Mouse (Mus musculus) heart, adult 9 months (tissue): ENCODE results near the gene Ank.

Experiments used
- DNase-seq, 2 experiments: peaks; one replicate each; pipeline ENCODE4 v3.0.0; 2022; ENCODE audit warnings: low spot score in 2 of 2

The Ank gene

GRCm38 (mm10) chr15:27597516-27597915 lies 131.0 kb downstream of the Ank start:
- no peak for DNase-seq

GRCm38 (mm10) chr15:27598786-27599385 lies 132.4 kb downstream of the Ank start:
- no peak for DNase-seq

GRCm38 (mm10) chr15:27600524-27600923 lies 134.0 kb downstream of the Ank start:
- no peak for DNase-seq

GRCm38 (mm10) chr15:27604558-27604957 lies 138.1 kb downstream of the Ank start:
- no peak for DNase-seq

GRCm38 (mm10) chr15:27605252-27605651 lies 138.8 kb downstream of the Ank start:
- no peak for DNase-seq

GRCm38 (mm10) chr15:27609554-27609953 lies 143.1 kb downstream of the Ank start:
- no peak for DNase-seq

- peak in 1 of 2 experiments; percentile 65 for DNase-seq
Observed at GRCm38 (mm10) chr15:27612533-27613221, 146.2 kb downstream of the Ank start.

GRCm38 (mm10) chr15:27613255-27613654 lies 146.8 kb downstream of the Ank start:
- DNase-seq: no peak

- peak; percentile 82 for DNase-seq
Observed at GRCm38 (mm10) chr15:27616159-27616558, 149.7 kb downstream of the Ank start.

GRCm38 (mm10) chr15:27617227-27617626 lies 150.8 kb downstream of the Ank start:
- no peak for DNase-seq

- peak in 1 of 2 experiments; percentile 34 for DNase-seq
Observed at GRCm38 (mm10) chr15:27618778-27619533, 152.5 kb downstream of the Ank start.

GRCm38 (mm10) chr15:27619683-27620082 lies 153.2 kb downstream of the Ank start:
- no peak for DNase-seq

GRCm38 (mm10) chr15:27620475-27621185 lies 154.2 kb downstream of the Ank start:
- DNase-seq: no peak

GRCm38 (mm10) chr15:27623286-27623685 lies 156.8 kb downstream of the Ank start:
- DNase-seq: no peak

GRCm38 (mm10) chr15:27625014-27625889 lies 158.8 kb downstream of the Ank start:
- DNase-seq: peak in 1 of 2 experiments; percentile 44

GRCm38 (mm10) chr15:27625890-27626255 lies 159.4 kb downstream of the Ank start:
- DNase-seq: no peak

GRCm38 (mm10) chr15:27626314-27626713 lies 159.8 kb downstream of the Ank start:
- no peak for DNase-seq

- DNase-seq: no peak
Observed at GRCm38 (mm10) chr15:27627794-27628193, 161.3 kb downstream of the Ank start.

- DNase-seq: no peak
Observed at GRCm38 (mm10) chr15:27629046-27629445, 162.6 kb downstream of the Ank start.

GRCm38 (mm10) chr15:27629800-27630600 lies 163.5 kb downstream of the Ank start:
- peak in 1 of 2 experiments; percentile 28 for DNase-seq
